Mouse (Mus musculus) small intestine, adult 2 months (tissue): ENCODE data around the gene Gsk3a.

ENCODE experiments used
- CTCF ChIP-seq: fragments of 200-500 bp; IDR thresholded peaks from 2 replicates; pipeline ENCODE4 v1.5.1; 2012; ENCODE audit warnings: low read depth, mild to moderate bottlenecking, control low read depth, inconsistent platforms, low read length, moderate library complexity, mixed read lengths; ENCODE audit not compliant: insufficient replicate concordance, insufficient read length; ENCODE audit errors: extremely low read depth
- POLR2A ChIP-seq: fragments of 200-500 bp; IDR thresholded peaks from 2 replicates; pipeline ENCODE4 v1.6.1; 2012; ENCODE audit warnings: low read depth, mild to moderate bottlenecking, control low read depth, inconsistent platforms, low read length, moderate library complexity

DNA sequence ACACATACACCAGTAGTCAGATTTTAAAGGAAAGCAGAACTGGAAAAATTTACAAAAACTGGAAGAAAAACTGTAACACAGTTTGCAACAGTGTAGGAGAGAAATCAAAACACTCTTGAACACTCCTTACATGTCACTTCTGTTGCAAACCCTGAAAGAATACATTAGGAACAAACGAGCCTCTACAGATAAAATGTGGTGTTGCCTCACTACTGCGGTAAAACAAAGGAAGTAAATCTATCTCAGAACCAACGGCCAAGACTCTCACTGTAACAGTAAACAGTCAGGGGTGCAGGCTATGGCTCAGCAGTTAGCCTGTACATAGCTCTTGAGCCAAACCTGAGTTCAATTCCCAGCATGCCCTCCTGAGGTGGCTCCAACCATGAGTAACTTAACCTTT is 24.6 kb downstream of the Gsk3a start:
- TF ChIP-seq POLR2A (no peak), CTCF (no peak)
